Mouse (Mus musculus) heart, postnatal 0 days (tissue): ENCODE results near the gene Xiap. TPM values are rescaled to one million over a fixed set of nuclear protein-coding genes. Genes with fewer than 3 reads are reported as not detected.

ENCODE experiments used
- ATAC-seq: fragments of 200-750 bp; cut with Nextera tagmentation; 2 replicates; pipeline ENCODE4 v1.8.0; 2017; ENCODE audit warnings: low read depth, moderate number of reproducible peaks, moderate library complexity; ENCODE audit not compliant: insufficient read depth
- DNase-seq: peaks from one replicate; pipeline ENCODE4 v3.0.0-alpha.2; 2016; ENCODE audit warnings: low spot score
- H3K27ac ChIP-seq: fragments of 300-500 bp; sonication (generic); 2 replicates; pipeline ENCODE4 v1.5.1; 2014; ENCODE audit warnings: low read depth, mild to moderate bottlenecking
- H3K27me3 ChIP-seq: fragments of 300-500 bp; sonication (generic); 2 replicates; pipeline ENCODE4 v1.6.1; 2014; ENCODE audit warnings: low read length, mixed read lengths; ENCODE audit not compliant: control insufficient read depth, insufficient read depth
- H3K36me3 ChIP-seq: fragments of 300-500 bp; sonication (generic); replicated peaks from 2 replicates; pipeline ENCODE4 v1.6.1; 2014; ENCODE audit warnings: low read length, mixed read lengths; ENCODE audit not compliant: control insufficient read depth, insufficient read depth
- H3K4me1 ChIP-seq: fragments of 300-500 bp; sonication (generic); 2 replicates; pipeline ENCODE4 v1.6.1; 2014; ENCODE audit warnings: antibody characterized with exemption; ENCODE audit not compliant: control insufficient read depth, insufficient read depth
- H3K4me2 ChIP-seq: fragments of 300-500 bp; sonication (generic); 2 replicates; pipeline ENCODE4 v1.6.1; 2014; ENCODE audit warnings: low read depth, mild to moderate bottlenecking, low read length, moderate library complexity
- H3K4me3 ChIP-seq: fragments of 300-500 bp; sonication (generic); 2 replicates; pipeline ENCODE4 v1.5.1; 2014; ENCODE audit warnings: low read depth, low read length
- H3K9ac ChIP-seq: fragments of 300-500 bp; sonication (generic); replicated peaks from 2 replicates; pipeline ENCODE4 v1.6.1; 2014; ENCODE audit warnings: low read depth, low read length, mixed read lengths
- H3K9me3 ChIP-seq: fragments of 300-500 bp; sonication (generic); replicated peaks from 2 replicates; pipeline ENCODE4 v1.6.1; 2016; ENCODE audit warnings: low read length; ENCODE audit not compliant: control insufficient read depth
- CTCF ChIP-seq: IDR thresholded peaks from 2 replicates; pipeline ENCODE4 v1.5.1; 2016; ENCODE audit warnings: antibody characterized with exemption, control low read depth, low read depth
- EP300 ChIP-seq: IDR thresholded peaks from 2 replicates; pipeline ENCODE4 v1.6.1; 2016; ENCODE audit warnings: antibody characterized with exemption, low read depth
- WGBS: fragments of 180-500 bp; shearing (Covaris S2); extraction: QIAGEN DNeasy Blood & Tissue Kit; methylation state at CpG from one replicate; pipeline ENCODE4 v1.1.7; 2014; 5-methylcytosine and 5-hydroxymethylcytosine counted together
- polyA plus RNA-seq: library from polyadenylated mRNA; unstranded; fragments of >200 nt; fragmentation: Nextera tagmentation; extraction: Ambion mirVana; gene quantifications from 2 replicates; pipeline ENCODE4 v1.2.1, GENCODE M21; 2015
- total RNA-seq: library from RNA; depleted of rRNA; stranded (reverse); fragments of >200 nt; gene quantifications from 2 replicates; pipeline ENCODE4 v1.2.3, GENCODE M21; 2014; ENCODE audit warnings: low replicate concordance; rRNA removed

Gene Xiap
- total RNA-seq: 22.3 and 30.6 TPM in 2 replicates
- 8.0 and 9.0 TPM in 2 replicates for polyA plus RNA-seq

- Histone ChIP-seq H3K36me3 (no peaks in the 10 kb centered on the region), H3K4me2 (0 out of 2 replicates have a peak within 1 kb of the TSS, but pooled peaks have one; percentile 12)
- WGBS: 72% methylated on average over 5 of the region's 5 CpGs
These were observed at the start of gene Xiap for GRCm38 (mm10) chrX:42059282-42060068. Gene Xiap, plus strand, starts transcription at chrX:42059679.

GRCm38 (mm10) chrX:42012677-42013208 is 46.7 kb upstream of the Xiap start:
- Histone ChIP-seq H3K27ac (no peak overlapping the region), H3K36me3 (no peaks in the 10 kb centered on the region), H3K4me3 (no peak overlapping the region), H3K4me1 (no peaks in the 10 kb centered on the region), H3K9ac (no peak overlapping the region), H3K4me2 (no peak overlapping the region), H3K27me3 (no peaks in the 10 kb centered on the region), H3K9me3 (no peaks in the 10 kb centered on the region)
- DNase-seq (no peak), ATAC-seq (no peak)
- TF ChIP-seq EP300 (no peak), CTCF (no peak)
- 94% methylated on average over 2 of the region's 2 CpGs for WGBS

More at GRCm38 (mm10) chrX:42059282-42060068, at the start of gene Xiap:
- no peak for TF ChIP-seq CTCF
- no peak for TF ChIP-seq EP300
- H3K9me3 ChIP-seq: no peaks in the 10 kb centered on the region
- peak within 1 kb of the TSS; percentile 47 for H3K27ac ChIP-seq
- ATAC-seq: no peak
- H3K9ac ChIP-seq: no peak within 1 kb of the TSS
- no peak within 1 kb of the TSS for H3K4me3 ChIP-seq
- no peaks in the 10 kb centered on the region for H3K27me3 ChIP-seq
- no peak for DNase-seq
- H3K4me1 ChIP-seq: no peaks in the 10 kb centered on the region

GRCm38 (mm10) chrX:42013776-42014175 is 45.7 kb upstream of the Xiap start:
- no peak for DNase-seq
- Histone ChIP-seq H3K36me3 (no peaks in the 10 kb centered on the region), H3K27ac (no peak overlapping the region), H3K4me2 (no peak overlapping the region), H3K9ac (no peak overlapping the region), H3K4me3 (no peak overlapping the region), H3K9me3 (no peaks in the 10 kb centered on the region), H3K4me1 (no peaks in the 10 kb centered on the region), H3K27me3 (no peaks in the 10 kb centered on the region)
- ATAC-seq: no peak
- TF ChIP-seq EP300 (no peak), CTCF (no peak)
- WGBS: 49% methylated on average over 3 of the region's 3 CpGs

- H3K4me1 ChIP-seq: no peaks in the 10 kb centered on the region
- H3K27ac ChIP-seq: no peak overlapping the region
- no peaks in the 10 kb centered on the region for H3K36me3 ChIP-seq
- TF ChIP-seq EP300 (no peak), CTCF (no peak)
- ATAC-seq: no peak
- WGBS: 47% methylated on average over 3 of the region's 3 CpGs
- H3K4me2 ChIP-seq: no peak overlapping the region
- no peak overlapping the region for H3K4me3 ChIP-seq
- H3K9ac ChIP-seq: no peak overlapping the region
- no peaks in the 10 kb centered on the region for H3K9me3 ChIP-seq
- no peaks in the 10 kb centered on the region for H3K27me3 ChIP-seq
- DNase-seq: no peak
These were observed 45.0 kb upstream of the Xiap start for GRCm38 (mm10) chrX:42014502-42014901.

GRCm38 (mm10) chrX:42018030-42018429 is 41.4 kb upstream of the Xiap start:
- DNase-seq: no peak
- peak; percentile 72 for ATAC-seq
- WGBS: 59% methylated on average over 1 of the region's 1 CpGs
- H3K36me3 ChIP-seq: no peaks in the 10 kb centered on the region
- TF ChIP-seq CTCF: peak; percentile 41
- no peak for TF ChIP-seq EP300
- no peak overlapping the region for H3K4me3 ChIP-seq
- no peaks in the 10 kb centered on the region for H3K9me3 ChIP-seq
- no peak overlapping the region for H3K9ac ChIP-seq
- H3K4me1 ChIP-seq: no peaks in the 10 kb centered on the region
- no peak overlapping the region for H3K4me2 ChIP-seq
- H3K27ac ChIP-seq: no peak overlapping the region
- H3K27me3 ChIP-seq: no peaks in the 10 kb centered on the region
